Mouse (Mus musculus): ENCODE measurements around the gene Gfm2.

GRCm38 (mm10) chr13:97224341-97224982 is 86.7 kb downstream of the Gfm2 start:
- TF ChIP-seq CTCF (IDR thresholded peaks at IDR 0.05; ENCODE audit: control insufficient read depth, insufficient read depth, low read length) (no peak), POLR2A (IDR thresholded peaks at IDR 0.05; ENCODE audit: borderline replicate concordance, control insufficient read depth, low read depth, low read length) (no peak)

Data from bone marrow, adult 2 months (tissue).